Comparison of ENCODE assay signal across 22 mouse cellular contexts in genomic region chr13:59009855-59010254, GRCm38 (mm10).
DNase-seq lines count a peak whose midpoint lies in the region; ATAC-seq and TF ChIP-seq lines count a peak whose summit lies in the region.
"Had no signal": no experiment of that assay in that cellular context is flagged by ENCODE, and none has a peak within 500 bp of the region (broad histone marks: within the 10 kb centered on the region; RNA-seq: fewer than 3 reads in every experiment).

No protein-coding gene starts in this region.

- H3K4me2 ChIP-seq in hindbrain, embryonic 12.5 days (replicated peaks): no peak overlapping the region
- no peak overlapping the region for H3K4me2 ChIP-seq in hindbrain, embryonic 11.5 days (replicated peaks; ENCODE audit: low read depth, low read length)
- no peak overlapping the region for H3K4me2 ChIP-seq in liver, postnatal 0 days (ENCODE audit: low read depth, low read length)
- H3K4me2 ChIP-seq in liver, embryonic 11.5 days: no peak overlapping the region
- no peak overlapping the region for H3K4me2 ChIP-seq in neural tube, embryonic 13.5 days
- H3K4me2 ChIP-seq: embryonic facial prominence, embryonic 15.5 days; forebrain, embryonic 12.5 days; heart, embryonic 11.5 days; limb, embryonic 13.5 days had no signal

- no peaks in the 10 kb centered on the region for H3K36me3 ChIP-seq in hindbrain, embryonic 12.5 days
- no peaks in the 10 kb centered on the region for H3K36me3 ChIP-seq in hindbrain, embryonic 11.5 days (ENCODE audit: control insufficient read depth, insufficient read depth, low read length)
- H3K36me3 ChIP-seq in liver, postnatal 0 days (replicated peaks; ENCODE audit: insufficient read depth, low read length): no peaks in the 10 kb centered on the region
- no peaks in the 10 kb centered on the region for H3K36me3 ChIP-seq in liver, embryonic 11.5 days (ENCODE audit: control insufficient read depth, insufficient read depth, low read length)
- H3K36me3 ChIP-seq in neural tube, embryonic 13.5 days: no peaks in the 10 kb centered on the region
- H3K36me3 ChIP-seq: embryonic facial prominence, embryonic 15.5 days; forebrain, embryonic 12.5 days; limb, embryonic 13.5 days had no signal

- H3K27me3 ChIP-seq in hindbrain, embryonic 12.5 days: no peaks in the 10 kb centered on the region
- no peaks in the 10 kb centered on the region for H3K27me3 ChIP-seq in hindbrain, embryonic 11.5 days (ENCODE audit: control insufficient read depth, insufficient read depth, low read length)
- H3K27me3 ChIP-seq in liver, postnatal 0 days (ENCODE audit: insufficient read depth, low read length): no peaks in the 10 kb centered on the region
- no peaks in the 10 kb centered on the region for H3K27me3 ChIP-seq in liver, embryonic 11.5 days (replicated peaks; ENCODE audit: control insufficient read depth, insufficient read depth, low read length)
- no peaks in the 10 kb centered on the region for H3K27me3 ChIP-seq in neural tube, embryonic 13.5 days
- H3K27me3 ChIP-seq: CH12.LX; forebrain, embryonic 12.5 days had no signal

- peak overlapping the region; percentile 88; the same call in 1 of the 2 replicates for H3K27ac ChIP-seq in hindbrain, embryonic 12.5 days
- no peak overlapping the region for H3K27ac ChIP-seq in hindbrain, embryonic 11.5 days (ENCODE audit: low read depth, low read length)
- H3K27ac ChIP-seq in liver, postnatal 0 days (ENCODE audit: low read depth): no peak overlapping the region
- no peak overlapping the region for H3K27ac ChIP-seq in liver, embryonic 11.5 days (ENCODE audit: low read depth, low read length)
- peak overlapping the region; percentile 97 for H3K27ac ChIP-seq in neural tube, embryonic 13.5 days (replicated peaks)
- H3K27ac ChIP-seq: embryonic facial prominence, embryonic 15.5 days; limb, embryonic 13.5 days; macrophage had no signal

- WGBS in hindbrain, embryonic 12.5 days: 87% methylated on average over 5 of the region's 5 CpGs
- 87% methylated on average over 5 of the region's 5 CpGs for WGBS in hindbrain, embryonic 11.5 days
- WGBS in liver, postnatal 0 days (ENCODE audit: insufficient replicate concordance): 70% methylated on average over 5 of the region's 5 CpGs
- 71% methylated on average over 5 of the region's 5 CpGs for WGBS in liver, embryonic 11.5 days
- 88% methylated on average over 5 of the region's 5 CpGs for WGBS in neural tube, embryonic 13.5 days

- peaks cover 28% of the 10 kb centered on the region for H3K4me1 ChIP-seq in hindbrain, embryonic 12.5 days
- no peaks in the 10 kb centered on the region; the same call in 1 of the 2 replicates for H3K4me1 ChIP-seq in hindbrain, embryonic 11.5 days (replicated peaks; ENCODE audit: control insufficient read depth, insufficient read depth, low read length)
- peaks cover 10% of the 10 kb centered on the region for H3K4me1 ChIP-seq in liver, postnatal 0 days (ENCODE audit: insufficient read depth)
- H3K4me1 ChIP-seq in liver, embryonic 11.5 days (replicated peaks; ENCODE audit: control insufficient read depth, insufficient read depth, low read length): 0 out of 2 replicates have a peak, but pooled peaks cover 5% of the 10 kb centered on the region
- H3K4me1 ChIP-seq in neural tube, embryonic 13.5 days (replicated peaks): peaks cover 46% of the 10 kb centered on the region

- no peak overlapping the region for H3K4me3 ChIP-seq in hindbrain, embryonic 12.5 days
- no peak overlapping the region for H3K4me3 ChIP-seq in hindbrain, embryonic 11.5 days (ENCODE audit: low read depth, low read length)
- no peak overlapping the region for H3K4me3 ChIP-seq in liver, postnatal 0 days (ENCODE audit: low read depth, low read length)
- no peak overlapping the region for H3K4me3 ChIP-seq in liver, embryonic 11.5 days (ENCODE audit: low read depth, low read length)
- H3K4me3 ChIP-seq in neural tube, embryonic 13.5 days: no peak overlapping the region
- H3K4me3 ChIP-seq: embryonic facial prominence, embryonic 15.5 days; forebrain, embryonic 12.5 days; limb, embryonic 13.5 days had no signal

- no peak overlapping the region for H3K9ac ChIP-seq in hindbrain, embryonic 12.5 days
- H3K9ac ChIP-seq in hindbrain, embryonic 11.5 days (ENCODE audit: low read depth, low read length): no peak overlapping the region
- H3K9ac ChIP-seq in liver, postnatal 0 days (replicated peaks): no peak overlapping the region
- no peak overlapping the region for H3K9ac ChIP-seq in liver, embryonic 11.5 days (ENCODE audit: low read depth, low read length)
- no peak overlapping the region for H3K9ac ChIP-seq in neural tube, embryonic 13.5 days
- H3K9ac ChIP-seq: embryonic facial prominence, embryonic 15.5 days; forebrain, embryonic 12.5 days; limb, embryonic 13.5 days had no signal

- intact Hi-C loops in heart, postnatal 14 days (cut with DNase I): no loop called here

- no peaks in the 10 kb centered on the region for H3K9me3 ChIP-seq in hindbrain, embryonic 12.5 days (replicated peaks)
- H3K9me3 ChIP-seq in hindbrain, embryonic 11.5 days (ENCODE audit: control insufficient read depth, low read length): no peaks in the 10 kb centered on the region
- no peaks in the 10 kb centered on the region for H3K9me3 ChIP-seq in liver, postnatal 0 days (ENCODE audit: low read length)
- H3K9me3 ChIP-seq in liver, embryonic 11.5 days (ENCODE audit: control insufficient read depth, low read length): no peaks in the 10 kb centered on the region
- no peaks in the 10 kb centered on the region for H3K9me3 ChIP-seq in neural tube, embryonic 13.5 days
- H3K9me3 ChIP-seq: embryonic facial prominence, embryonic 15.5 days; forebrain, embryonic 12.5 days; limb, embryonic 13.5 days had no signal

- no peak for DNase-seq in hindbrain, embryonic 11.5 days (ENCODE audit: low spot score)
- DNase-seq in liver, postnatal 0 days: no peak
- no peak for DNase-seq in liver, embryonic 11.5 days (ENCODE audit: low spot score)
- DNase-seq in kidney, postnatal 10 days: peak; percentile 44
- no peak for DNase-seq in right cerebral cortex, postnatal 4 days
- DNase-seq in heart, postnatal 14 days: no peak
- DNase-seq: cerebellum, postnatal 10 days; embryo, embryonic 11 days; gastrocnemius, postnatal 14 days; heart, postnatal 36 days; lung, adult 18-20 months; retina, postnatal 1 day; thymus, postnatal 4 days had no signal

- ATAC-seq in hindbrain, embryonic 12.5 days (ENCODE audit: low FRiP score): no peak
- ATAC-seq in hindbrain, embryonic 11.5 days (ENCODE audit: low FRiP score): no peak
- ATAC-seq in liver, postnatal 0 days: peak; percentile 61
- no peak for ATAC-seq in liver, embryonic 11.5 days (replicated peaks; ENCODE audit: low FRiP score)
- no peak for ATAC-seq in neural tube, embryonic 13.5 days (ENCODE audit: low read depth)
- ATAC-seq: intestine, embryonic 16.5 days had no signal

- no peak for TF ChIP-seq EP300 in liver, postnatal 0 days (IDR thresholded peaks at IDR 0.05; ENCODE audit: low read depth)

- TF ChIP-seq CTCF in liver, postnatal 0 days (IDR thresholded peaks at IDR 0.05; ENCODE audit: low read depth): no peak

Comparison
In these comparisons a context has a peak if more than half of its experiments do, and no peak if none do; other contexts are left out.
1. H3K27ac ChIP-seq: peak in hindbrain, embryonic 12.5 days (single experiment) and neural tube, embryonic 13.5 days (single experiment); none in hindbrain, embryonic 11.5 days (single experiment), liver, postnatal 0 days (single experiment) and liver, embryonic 11.5 days (single experiment).